Mouse (Mus musculus): ENCODE measurements around the gene Krtap27-1. TPM values are rescaled to one million over a fixed set of nuclear protein-coding genes. Genes with fewer than 3 reads are reported as not detected.

The Krtap27-1 gene
- polyA plus RNA-seq (2014; fragmentation: Nextera tagmentation; extraction: Ambion mirVana), result not detected in 2 replicates

GRCm38 (mm10) chr16:88671571-88671970, at the start of gene Krtap27-1:
Krtap27-1 (minus strand) TSS chr16:88671671.
- ATAC-seq (ENCODE audit: low FRiP score) (no peak), DNase-seq (ENCODE audit: low spot score, missing footprints) (no peak)
- Histone ChIP-seq H3K27ac (ENCODE audit: low read depth, low read length) (no peak within 1 kb of the TSS), H3K36me3 (ENCODE audit: control insufficient read depth, insufficient read depth, low read length) (no peaks in the 10 kb centered on the region), H3K4me2 (no peak within 1 kb of the TSS), H3K9ac (ENCODE audit: low read length) (no peak within 1 kb of the TSS), H3K9me3 (ENCODE audit: control insufficient read depth, low read length) (no peaks in the 10 kb centered on the region), H3K4me3 (ENCODE audit: low read depth, low read length) (no peak within 1 kb of the TSS), H3K4me1 (ENCODE audit: control insufficient read depth, insufficient read depth, low read length) (no peaks in the 10 kb centered on the region), H3K27me3 (ENCODE audit: control insufficient read depth, insufficient read depth, low read length) (no peaks in the 10 kb centered on the region)
- WGBS, result 94% methylated on average over 4 of the region's 4 CpGs

DNA sequence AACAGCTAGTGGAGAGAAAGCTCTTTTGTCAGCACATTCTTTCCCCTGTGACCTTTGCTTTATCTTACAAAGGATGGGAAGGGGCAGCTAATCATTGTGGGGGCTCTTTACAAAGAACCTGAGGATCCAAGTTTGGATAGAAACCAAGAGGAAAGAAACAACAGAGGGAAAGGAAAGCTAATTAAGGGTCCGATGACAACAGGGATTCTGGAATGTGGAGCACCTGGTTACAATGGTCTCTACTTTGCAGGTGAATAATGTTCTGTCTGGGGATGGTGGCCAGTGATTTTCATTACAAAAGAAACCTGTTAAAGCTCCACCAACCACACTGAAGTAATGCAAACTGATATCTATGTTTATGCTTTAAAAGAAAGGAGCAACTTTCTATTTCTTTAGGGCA, 48.6 kb upstream of the Krtap27-1 start:
- no peak for DNase-seq (ENCODE audit: low spot score, missing footprints)
- no peak for ATAC-seq (ENCODE audit: low FRiP score)
- Histone ChIP-seq H3K36me3 (ENCODE audit: control insufficient read depth, insufficient read depth, low read length) (no peaks in the 10 kb centered on the region), H3K4me2 (no peak overlapping the region), H3K4me1 (ENCODE audit: control insufficient read depth, insufficient read depth, low read length) (no peaks in the 10 kb centered on the region), H3K4me3 (ENCODE audit: low read depth, low read length) (no peak overlapping the region), H3K9me3 (ENCODE audit: control insufficient read depth, low read length) (no peaks in the 10 kb centered on the region), H3K27ac (ENCODE audit: low read depth, low read length) (no peak overlapping the region), H3K27me3 (ENCODE audit: control insufficient read depth, insufficient read depth, low read length) (no peaks in the 10 kb centered on the region), H3K9ac (ENCODE audit: low read length) (no peak overlapping the region)
- 23% methylated on average over 1 of the region's 1 CpGs for WGBS

GRCm38 (mm10) chr16:88716549-88716948, 45.1 kb upstream of the Krtap27-1 start:
- H3K27ac ChIP-seq (ENCODE audit: low read depth, low read length), result no peak overlapping the region
- no peak overlapping the region for H3K4me2 ChIP-seq
- H3K4me1 ChIP-seq (ENCODE audit: control insufficient read depth, insufficient read depth, low read length), result no peaks in the 10 kb centered on the region
- no peak overlapping the region for H3K4me3 ChIP-seq (ENCODE audit: low read depth, low read length)
- no peak overlapping the region for H3K9ac ChIP-seq (ENCODE audit: low read length)
- H3K27me3 ChIP-seq (ENCODE audit: control insufficient read depth, insufficient read depth, low read length), result no peaks in the 10 kb centered on the region
- H3K9me3 ChIP-seq (ENCODE audit: control insufficient read depth, low read length), result no peaks in the 10 kb centered on the region
- no peaks in the 10 kb centered on the region for H3K36me3 ChIP-seq (ENCODE audit: control insufficient read depth, insufficient read depth, low read length)
- no peak for DNase-seq (ENCODE audit: low spot score, missing footprints)
- no peak for ATAC-seq (ENCODE audit: low FRiP score)

DNA sequence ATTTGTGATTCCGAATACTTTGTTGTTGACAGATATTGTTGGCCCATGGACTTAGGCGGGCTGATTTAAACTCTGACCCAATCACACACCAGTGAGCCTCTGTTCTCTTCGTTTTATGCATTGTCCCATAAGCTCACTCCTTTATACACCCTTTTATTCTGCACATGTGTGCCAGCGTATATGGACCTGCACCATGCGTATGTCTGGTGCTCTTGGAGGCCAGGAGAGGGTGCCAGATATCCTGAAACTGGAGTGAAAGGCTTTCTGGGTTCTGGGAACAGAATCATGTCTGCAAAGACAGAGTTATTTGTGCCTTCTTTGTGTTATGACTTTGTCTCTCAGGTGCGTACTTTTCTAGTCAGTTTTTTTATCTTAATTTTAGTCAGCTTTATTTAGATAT, 39.8 kb upstream of the Krtap27-1 start:
- H3K4me1 ChIP-seq (ENCODE audit: control insufficient read depth, insufficient read depth, low read length), result no peaks in the 10 kb centered on the region
- 80% methylated on average over 6 of the region's 6 CpGs for WGBS
- no peaks in the 10 kb centered on the region for H3K27me3 ChIP-seq (ENCODE audit: control insufficient read depth, insufficient read depth, low read length)
- no peak overlapping the region for H3K4me3 ChIP-seq (ENCODE audit: low read depth, low read length)
- H3K36me3 ChIP-seq (ENCODE audit: control insufficient read depth, insufficient read depth, low read length), result no peaks in the 10 kb centered on the region
- H3K27ac ChIP-seq (ENCODE audit: low read depth, low read length), result no peak overlapping the region
- ATAC-seq (ENCODE audit: low FRiP score) (no peak), DNase-seq (ENCODE audit: low spot score, missing footprints) (no peak)
- H3K9me3 ChIP-seq (ENCODE audit: control insufficient read depth, low read length), result no peaks in the 10 kb centered on the region
- no peak overlapping the region for H3K4me2 ChIP-seq
- no peak overlapping the region for H3K9ac ChIP-seq (ENCODE audit: low read length)

DNA sequence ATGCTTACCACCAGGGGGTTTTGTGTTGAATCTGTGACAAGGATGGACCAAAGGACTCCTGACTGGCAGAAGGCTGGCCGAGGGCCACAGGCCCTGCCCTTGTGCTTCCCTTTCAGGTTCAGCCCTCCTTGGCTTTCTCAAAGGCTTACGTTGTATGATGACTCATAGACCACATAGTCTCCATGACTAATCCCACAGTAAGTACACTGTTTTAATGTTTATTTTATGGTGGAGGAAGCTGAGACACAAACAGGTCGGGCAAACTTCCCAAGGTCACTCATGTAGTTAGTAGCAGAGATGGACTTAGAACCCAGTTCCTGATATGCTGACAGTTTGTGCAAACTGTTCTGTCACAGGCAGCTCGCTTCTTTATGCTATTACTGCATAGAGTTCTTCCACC, 39.3 kb upstream of the Krtap27-1 start:
- H3K9ac ChIP-seq (ENCODE audit: low read length), result no peak overlapping the region
- H3K27me3 ChIP-seq (ENCODE audit: control insufficient read depth, insufficient read depth, low read length), result no peaks in the 10 kb centered on the region
- H3K4me1 ChIP-seq (ENCODE audit: control insufficient read depth, insufficient read depth, low read length), result no peaks in the 10 kb centered on the region
- no peaks in the 10 kb centered on the region for H3K36me3 ChIP-seq (ENCODE audit: control insufficient read depth, insufficient read depth, low read length)
- H3K27ac ChIP-seq (ENCODE audit: low read depth, low read length), result no peak overlapping the region
- no peak for ATAC-seq (ENCODE audit: low FRiP score)
- no peak overlapping the region for H3K4me2 ChIP-seq
- no peak for DNase-seq (ENCODE audit: low spot score, missing footprints)
- H3K4me3 ChIP-seq (ENCODE audit: low read depth, low read length), result no peak overlapping the region
- 70% methylated on average over 4 of the region's 4 CpGs for WGBS
- H3K9me3 ChIP-seq (ENCODE audit: control insufficient read depth, low read length), result no peaks in the 10 kb centered on the region

- Histone ChIP-seq H3K9ac (ENCODE audit: low read length) (no peak within 1 kb of the TSS), H3K36me3 (ENCODE audit: control insufficient read depth, insufficient read depth, low read length) (no peaks in the 10 kb centered on the region), H3K9me3 (ENCODE audit: control insufficient read depth, low read length) (no peaks in the 10 kb centered on the region), H3K4me3 (ENCODE audit: low read depth, low read length) (no peak within 1 kb of the TSS), H3K27ac (ENCODE audit: low read depth, low read length) (no peak within 1 kb of the TSS), H3K27me3 (ENCODE audit: control insufficient read depth, insufficient read depth, low read length) (no peaks in the 10 kb centered on the region), H3K4me2 (no peak within 1 kb of the TSS), H3K4me1 (ENCODE audit: control insufficient read depth, insufficient read depth, low read length) (no peaks in the 10 kb centered on the region)
- ATAC-seq (ENCODE audit: low FRiP score) (no peak), DNase-seq (ENCODE audit: low spot score, missing footprints) (no peak)
- 90% methylated on average over 10 of the region's 10 CpGs for WGBS
Measured at GRCm38 (mm10) chr16:88707496-88708012, 36.1 kb upstream of the Krtap27-1 start, which contains the start of gene 2310061N02Rik. 2310061N02Rik (minus strand) TSS chr16:88707962.

DNA sequence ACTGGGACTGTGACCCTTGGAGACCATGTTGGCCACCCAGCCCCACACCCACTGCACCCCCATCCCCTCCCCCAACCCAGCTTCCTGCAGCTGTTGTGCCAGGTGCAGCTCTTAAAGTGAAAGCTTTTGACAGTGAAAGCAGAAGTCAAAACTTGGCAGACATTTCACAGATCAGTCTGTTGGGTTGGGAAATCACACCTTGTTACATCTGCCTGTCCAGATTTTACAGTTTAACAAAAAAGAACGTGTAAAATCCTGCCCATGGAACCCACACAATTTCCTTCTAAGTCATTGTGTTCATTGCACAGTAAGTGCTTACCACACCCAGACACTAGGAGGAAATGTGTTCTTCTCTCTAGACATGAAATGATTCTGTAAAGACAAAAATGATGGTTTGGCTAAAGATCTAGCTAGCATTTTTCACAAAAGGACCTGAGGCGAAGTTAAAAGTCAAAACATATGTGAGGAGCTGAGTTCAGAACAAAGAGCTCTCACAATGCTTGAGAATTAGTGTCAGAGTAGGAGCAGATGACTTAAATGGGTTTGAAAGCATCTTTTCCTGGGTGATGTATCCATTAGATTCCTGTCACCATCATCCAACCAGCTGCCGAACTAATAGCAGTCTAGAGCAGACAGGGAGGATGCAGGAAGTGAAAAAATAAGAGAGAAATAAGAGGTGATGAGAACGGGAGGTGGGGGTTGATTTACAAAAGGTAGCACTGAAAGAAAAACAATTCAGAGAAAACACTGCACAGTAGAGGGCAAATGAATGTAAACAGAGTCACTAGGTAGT, 29.8 kb upstream of the Krtap27-1 start:
- no peaks in the 10 kb centered on the region for H3K36me3 ChIP-seq (ENCODE audit: control insufficient read depth, insufficient read depth, low read length)
- H3K27ac ChIP-seq (ENCODE audit: low read depth, low read length), result no peak overlapping the region
- WGBS, result 60% methylated on average over 4 of the region's 4 CpGs
- no peak overlapping the region for H3K4me3 ChIP-seq (ENCODE audit: low read depth, low read length)
- no peak for ATAC-seq (ENCODE audit: low FRiP score)
- no peak overlapping the region for H3K9ac ChIP-seq (ENCODE audit: low read length)
- H3K9me3 ChIP-seq (ENCODE audit: control insufficient read depth, low read length), result no peaks in the 10 kb centered on the region
- no peak for DNase-seq (ENCODE audit: low spot score, missing footprints)
- no peaks in the 10 kb centered on the region for H3K27me3 ChIP-seq (ENCODE audit: control insufficient read depth, insufficient read depth, low read length)
- H3K4me2 ChIP-seq, result no peak overlapping the region
- H3K4me1 ChIP-seq (ENCODE audit: control insufficient read depth, insufficient read depth, low read length), result no peaks in the 10 kb centered on the region

DNA sequence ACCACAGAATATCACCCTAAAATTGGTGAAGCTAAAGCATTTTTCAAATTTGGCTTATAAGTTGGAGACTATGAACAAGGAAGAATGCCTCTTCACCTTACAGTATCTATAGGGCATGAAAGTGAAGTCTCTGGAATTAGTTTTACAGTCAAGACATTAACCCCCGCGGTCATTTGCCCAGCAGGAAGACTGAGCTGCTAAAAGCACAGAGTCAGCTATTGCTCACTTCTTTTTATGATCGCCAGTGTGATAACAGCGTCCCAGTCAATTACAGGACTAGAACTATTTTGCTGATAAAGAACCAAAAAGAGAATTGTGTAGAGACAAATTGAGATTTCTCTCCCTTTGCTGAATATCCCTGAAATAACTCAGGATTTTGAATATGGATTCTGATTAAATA, 24.8 kb upstream of the Krtap27-1 start:
- Histone ChIP-seq H3K4me2 (no peak overlapping the region), H3K27me3 (ENCODE audit: control insufficient read depth, insufficient read depth, low read length) (no peaks in the 10 kb centered on the region), H3K4me3 (ENCODE audit: low read depth, low read length) (no peak overlapping the region), H3K9me3 (ENCODE audit: control insufficient read depth, low read length) (no peaks in the 10 kb centered on the region), H3K4me1 (ENCODE audit: control insufficient read depth, insufficient read depth, low read length) (no peaks in the 10 kb centered on the region), H3K36me3 (ENCODE audit: control insufficient read depth, insufficient read depth, low read length) (no peaks in the 10 kb centered on the region), H3K9ac (ENCODE audit: low read length) (no peak overlapping the region), H3K27ac (ENCODE audit: low read depth, low read length) (no peak overlapping the region)
- WGBS, result 89% methylated on average over 4 of the region's 4 CpGs
- DNase-seq (ENCODE audit: low spot score, missing footprints) (no peak), ATAC-seq (ENCODE audit: low FRiP score) (no peak)

DNA sequence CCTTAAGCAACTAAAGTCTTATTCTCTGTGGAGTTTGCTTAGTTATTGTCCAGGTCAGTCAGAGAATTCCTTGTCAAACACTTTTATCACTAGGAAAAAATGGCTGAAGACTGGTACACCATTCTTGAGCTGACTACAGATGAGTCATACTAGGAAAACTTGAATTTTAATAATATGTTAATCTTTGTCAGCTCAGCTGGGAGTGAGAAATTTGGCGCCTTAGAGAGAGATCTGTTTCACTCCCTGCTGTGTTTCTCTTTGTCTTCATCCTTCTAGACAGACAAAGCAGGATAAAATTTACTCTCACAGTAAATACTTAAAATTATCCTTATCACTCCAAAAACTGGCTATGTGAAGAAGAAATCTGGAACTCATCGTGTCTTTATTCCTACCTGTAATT, 9.8 kb upstream of the Krtap27-1 start:
- ATAC-seq (ENCODE audit: low FRiP score), result peak; percentile 83
- Histone ChIP-seq H3K4me2 (no peak overlapping the region), H3K9me3 (ENCODE audit: control insufficient read depth, low read length) (no peaks in the 10 kb centered on the region), H3K27me3 (ENCODE audit: control insufficient read depth, insufficient read depth, low read length) (no peaks in the 10 kb centered on the region), H3K36me3 (ENCODE audit: control insufficient read depth, insufficient read depth, low read length) (no peaks in the 10 kb centered on the region), H3K9ac (ENCODE audit: low read length) (no peak overlapping the region), H3K27ac (ENCODE audit: low read depth, low read length) (no peak overlapping the region), H3K4me1 (ENCODE audit: control insufficient read depth, insufficient read depth, low read length) (peaks cover 3% of the 10 kb centered on the region; the same call in 1 of the 2 replicates), H3K4me3 (ENCODE audit: low read depth, low read length) (no peak overlapping the region)
- peak; percentile 84 for DNase-seq (ENCODE audit: low spot score, missing footprints)
- 41% methylated on average over 2 of the region's 2 CpGs for WGBS

Measured in midbrain, embryonic 11.5 days (tissue).